Mouse (Mus musculus) bone marrow macrophage, adult 2 months (primary cell): ENCODE measurements at regions not wholly inside any gene's neighbourhood (a gene's known extent, or its start where the extent isn't known, plus 50 kb on each side); places are given as distances from the start of the nearest gene placed in this dataset.
A peak's percentile ranks its signal among the peaks of the same experiment; 100 is the strongest.

ENCODE experiments used
- H3K27ac ChIP-seq: 2 replicates; pipeline ENCODE4 v1.5.1; 2012; ENCODE audit warnings: low read depth, low read length; ENCODE audit not compliant: insufficient read depth
- H3K4me1 ChIP-seq: 2 replicates; pipeline ENCODE4 v1.6.1; 2012; ENCODE audit warnings: low read length; ENCODE audit not compliant: control insufficient read depth, insufficient read depth
- H3K4me3 ChIP-seq: 2 replicates; pipeline ENCODE4 v1.5.1; 2012; ENCODE audit warnings: mild to moderate bottlenecking, low read length, moderate library complexity; ENCODE audit not compliant: insufficient read depth
- CTCF ChIP-seq: IDR thresholded peaks from 2 replicates; pipeline ENCODE4 v1.5.1; 2012; ENCODE audit warnings: low read depth, mild to moderate bottlenecking, low read length, moderate library complexity
- POLR2A ChIP-seq: IDR thresholded peaks from 2 replicates; pipeline ENCODE4 v1.6.1; 2012; ENCODE audit warnings: mild to moderate bottlenecking, low read depth, low read length, borderline replicate concordance

GRCm38 (mm10) chr2:166480883-166481282 lies 232.7 kb downstream of the Prex1 start:
- Histone ChIP-seq H3K4me1 (peaks cover 39% of the 10 kb centered on the region), H3K27ac (peak overlapping the region; percentile 25), H3K4me3 (no peak overlapping the region)
- TF ChIP-seq POLR2A (no peak), CTCF (no peak)

DNA sequence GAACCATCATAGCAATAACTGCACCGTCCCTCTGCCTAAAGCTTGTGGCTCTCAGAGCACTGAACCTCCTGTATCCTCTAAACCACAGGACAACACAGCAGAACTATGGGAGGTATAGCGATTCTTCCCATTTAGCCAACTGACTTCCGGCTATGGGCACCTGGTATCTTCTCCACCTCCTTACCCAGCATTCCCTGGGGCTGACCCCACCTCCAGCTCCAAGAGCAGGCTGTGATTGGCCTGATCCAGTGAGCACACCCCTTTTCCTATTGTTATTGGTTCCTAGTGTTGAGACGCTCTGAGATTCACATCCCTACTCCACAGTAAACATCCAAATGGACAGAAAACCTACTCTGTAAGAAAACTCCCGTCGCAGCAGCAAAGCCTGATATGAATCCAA lies 236.7 kb downstream of the Prex1 start:
- H3K4me3 ChIP-seq: no peak overlapping the region
- no peak for TF ChIP-seq POLR2A
- TF ChIP-seq CTCF: no peak
- H3K4me1 ChIP-seq: peaks cover 26% of the 10 kb centered on the region
- H3K27ac ChIP-seq: no peak overlapping the region

DNA sequence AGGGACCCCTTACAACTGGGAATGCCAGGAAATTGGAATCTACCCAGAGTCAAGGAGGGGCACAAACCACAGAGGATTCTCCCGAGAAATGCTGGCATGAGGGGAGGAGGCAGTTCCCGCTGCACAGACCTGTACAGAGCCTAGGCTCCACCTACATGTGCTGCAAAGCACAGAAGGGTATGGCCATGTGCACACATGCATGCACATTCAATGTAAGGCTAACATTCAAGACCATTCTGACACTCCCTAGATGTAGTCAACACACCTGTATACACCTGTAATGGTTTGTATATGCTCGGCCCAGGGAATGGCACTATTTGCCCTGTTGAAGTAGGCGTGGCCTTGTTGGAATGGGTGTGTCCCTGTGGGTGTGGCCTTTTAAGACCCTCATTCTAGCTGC lies 238.0 kb downstream of the Prex1 start:
- no peak overlapping the region for H3K27ac ChIP-seq
- peaks cover 23% of the 10 kb centered on the region for H3K4me1 ChIP-seq
- TF ChIP-seq CTCF: no peak
- TF ChIP-seq POLR2A: no peak
- no peak overlapping the region for H3K4me3 ChIP-seq

DNA sequence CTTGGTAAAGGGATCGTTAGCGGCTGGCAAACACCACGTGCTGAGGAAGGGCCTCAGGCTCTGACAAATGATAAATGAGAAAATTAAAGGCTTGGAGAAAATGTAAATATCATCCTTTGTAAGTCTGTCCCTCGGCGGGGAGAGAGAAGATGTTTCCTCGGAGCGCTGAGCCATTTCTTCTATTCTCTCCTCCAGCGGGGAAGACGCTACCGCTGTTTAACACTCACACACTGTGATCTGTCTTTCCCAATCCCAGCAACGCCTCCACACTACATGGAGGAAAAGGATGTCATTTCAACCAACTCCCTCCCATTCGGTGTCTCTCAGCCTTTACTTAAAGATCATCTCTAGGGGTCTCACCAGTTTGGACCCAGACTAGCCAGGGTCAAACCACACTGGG lies 239.0 kb downstream of the Prex1 start:
- Histone ChIP-seq H3K4me1 (peaks cover 20% of the 10 kb centered on the region), H3K27ac (no peak overlapping the region), H3K4me3 (no peak overlapping the region)
- TF ChIP-seq POLR2A: no peak
- no peak for TF ChIP-seq CTCF

DNA sequence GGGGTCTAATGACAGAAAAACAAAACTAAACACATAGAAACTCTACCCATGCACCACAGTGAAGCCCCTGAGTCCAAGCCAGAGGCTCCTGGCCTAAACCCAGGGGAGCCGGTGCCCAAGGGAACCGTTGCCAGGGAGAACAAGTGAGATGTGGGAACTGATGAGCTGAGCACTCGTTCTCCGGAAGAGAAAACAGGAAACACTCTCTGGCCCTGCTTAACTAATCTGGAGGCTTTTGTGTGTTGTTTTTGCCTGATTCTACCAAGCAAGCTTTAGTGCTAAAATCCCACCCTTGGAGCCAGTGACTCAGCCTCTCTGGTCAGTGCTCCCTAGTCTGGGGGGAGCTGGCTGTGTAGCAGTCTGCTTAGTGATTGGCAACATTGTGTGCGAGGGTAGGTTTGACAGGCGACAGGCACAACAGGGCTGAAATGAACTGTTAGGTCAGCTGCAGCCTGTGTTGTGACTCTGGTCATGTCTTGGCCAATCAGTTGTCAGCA lies 242.3 kb downstream of the Prex1 start:
- TF ChIP-seq POLR2A (no peak), CTCF (no peak)
- Histone ChIP-seq H3K4me1 (peaks cover 33% of the 10 kb centered on the region), H3K27ac (peak overlapping the region; percentile 73)

GRCm38 (mm10) chr2:166469046-166469593 lies 244.5 kb downstream of the Prex1 start:
- H3K4me1 ChIP-seq: peaks cover 33% of the 10 kb centered on the region
- H3K27ac ChIP-seq: no peak overlapping the region
- H3K4me3 ChIP-seq: no peak overlapping the region
- TF ChIP-seq CTCF: no peak

More for the DNA sequence above, 242.3 kb downstream of the Prex1 start:
- peak overlapping the region; percentile 4 for H3K4me3 ChIP-seq

GRCm38 (mm10) chr2:166467137-166467536 lies 246.5 kb downstream of the Prex1 start:
- no peak overlapping the region for H3K4me3 ChIP-seq
- H3K4me1 ChIP-seq: peaks cover 28% of the 10 kb centered on the region
- no peak overlapping the region for H3K27ac ChIP-seq
- no peak for TF ChIP-seq POLR2A
- TF ChIP-seq CTCF: no peak

DNA sequence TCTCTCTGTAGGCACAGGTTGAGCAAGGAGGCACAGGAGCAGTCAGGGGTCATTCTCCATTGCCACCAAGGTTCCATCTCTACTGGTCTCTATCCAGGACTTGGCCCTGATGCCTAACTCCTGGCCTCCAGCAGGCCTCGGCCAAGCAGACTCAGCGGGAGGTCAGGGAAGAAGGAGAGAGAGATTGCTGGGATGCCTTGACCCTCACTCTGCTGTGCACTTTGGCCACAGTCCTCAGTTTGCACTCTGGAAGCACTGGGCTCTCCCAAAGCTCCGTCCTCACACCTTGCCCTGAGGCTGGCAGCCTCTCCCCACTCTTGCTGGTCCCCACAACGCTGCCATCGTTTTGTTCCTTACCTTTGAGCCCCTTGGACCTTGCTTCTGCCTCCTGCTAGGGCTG lies 248.1 kb downstream of the Prex1 start:
- Histone ChIP-seq H3K27ac (no peak overlapping the region), H3K4me3 (no peak overlapping the region), H3K4me1 (peaks cover 21% of the 10 kb centered on the region)
- TF ChIP-seq CTCF (no peak), POLR2A (no peak)

- Histone ChIP-seq H3K4me3 (no peak overlapping the region), H3K4me1 (peaks cover 32% of the 10 kb centered on the region), H3K27ac (no peak overlapping the region)
- no peak for TF ChIP-seq CTCF
- no peak for TF ChIP-seq POLR2A
Measured at GRCm38 (mm10) chr2:166463539-166463938, 250.1 kb downstream of the Prex1 start.

- Histone ChIP-seq H3K4me3 (no peak overlapping the region), H3K27ac (no peak overlapping the region), H3K4me1 (peaks cover 37% of the 10 kb centered on the region)
- TF ChIP-seq POLR2A (no peak), CTCF (no peak)
Measured at GRCm38 (mm10) chr2:166461956-166462355, 251.7 kb downstream of the Prex1 start.

DNA sequence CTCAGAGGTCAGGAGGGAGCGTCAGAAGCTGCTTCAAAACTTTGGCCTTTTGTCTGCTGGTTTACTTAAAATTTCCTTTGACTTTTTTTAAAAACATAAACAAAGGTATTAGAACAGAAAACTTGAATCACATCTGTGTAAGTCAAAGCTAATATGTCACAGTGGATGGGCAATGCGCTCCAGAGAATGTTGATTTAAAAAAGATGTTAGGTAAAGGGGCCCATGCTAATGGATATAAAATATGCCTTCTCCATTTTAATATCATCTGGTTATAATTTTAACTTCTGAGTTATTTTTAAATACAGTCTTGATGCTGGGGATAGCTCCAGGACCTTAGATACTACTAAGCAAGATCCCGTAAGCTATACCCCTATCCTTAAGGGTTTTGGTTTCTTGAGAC lies 252.5 kb downstream of the Prex1 start:
- H3K4me3 ChIP-seq: no peak overlapping the region
- no peak overlapping the region for H3K27ac ChIP-seq
- peaks cover 33% of the 10 kb centered on the region for H3K4me1 ChIP-seq
- TF ChIP-seq CTCF (no peak), POLR2A (no peak)
